Mouse (Mus musculus) stomach, postnatal 0 days (tissue): Measurements from ENCODE around the gene Apc2.

Source experiments
- CTCF ChIP-seq: IDR thresholded peaks from 2 replicates; pipeline ENCODE4 v1.5.1; 2016; ENCODE audit warnings: antibody characterized with exemption, low read depth, mild to moderate bottlenecking, moderate library complexity
- EP300 ChIP-seq: optimal IDR thresholded peaks from 2 replicates; pipeline ENCODE3; 2016; ENCODE audit warnings: antibody characterized with exemption

DNA sequence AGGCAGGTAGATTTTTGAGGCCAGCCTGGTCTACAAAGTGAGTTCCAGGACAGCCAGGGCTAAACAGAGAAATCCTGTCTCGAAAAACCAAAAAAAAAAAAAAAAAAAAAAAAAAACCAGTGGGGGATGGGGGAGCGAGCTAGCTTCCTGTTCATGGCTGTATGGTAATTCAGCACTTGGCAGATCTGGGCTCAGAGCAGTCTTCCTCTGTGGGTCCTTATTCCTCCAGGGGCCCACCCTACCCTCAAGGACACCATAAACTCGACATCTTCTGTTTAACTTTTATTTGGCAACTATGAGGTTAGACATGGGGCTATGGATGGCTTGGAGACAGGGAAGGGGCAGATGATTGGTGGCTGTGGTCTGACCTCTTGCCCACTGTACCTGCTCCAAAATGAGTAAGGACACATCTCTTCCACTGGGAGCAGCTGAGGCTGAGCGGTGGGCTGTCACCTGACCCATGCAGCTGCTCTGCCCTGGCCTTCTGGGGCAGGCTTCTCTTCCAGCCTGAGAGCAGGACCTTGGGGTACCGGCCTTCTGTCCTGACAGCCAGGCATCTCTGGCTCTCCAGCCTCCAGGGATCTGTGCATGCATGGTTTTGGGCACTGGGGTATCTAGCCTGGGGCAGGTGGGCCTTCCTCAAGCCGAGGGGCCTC, 25.4 kb downstream of the Apc2 start:
- TF ChIP-seq CTCF: no peak
- TF ChIP-seq EP300: no peak
